Mouse (Mus musculus): Measurements from ENCODE around the gene Lgi4.

The Lgi4 gene

DNA sequence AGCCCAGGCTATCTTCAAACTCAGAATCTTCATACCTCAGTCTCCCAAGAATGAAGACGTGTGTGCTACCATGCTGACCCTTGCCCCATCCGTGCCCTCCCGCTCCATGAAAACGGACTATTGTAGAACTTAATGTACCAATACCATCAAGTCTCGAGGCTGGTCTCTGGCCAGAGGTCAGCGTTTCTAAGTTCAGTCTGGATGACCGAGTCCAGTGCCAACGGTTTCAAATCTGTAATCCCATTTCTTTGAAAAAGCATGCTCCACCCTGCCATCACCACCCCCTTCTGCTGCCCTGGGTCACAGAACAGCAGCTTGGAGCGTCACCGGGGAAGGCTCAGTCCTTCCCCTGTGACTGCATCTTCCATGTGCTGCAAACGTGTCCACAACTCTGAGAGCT lies 48.6 kb downstream of the Lgi4 start:
- DNase-seq (ENCODE audit: low spot score) = no peak

DNA sequence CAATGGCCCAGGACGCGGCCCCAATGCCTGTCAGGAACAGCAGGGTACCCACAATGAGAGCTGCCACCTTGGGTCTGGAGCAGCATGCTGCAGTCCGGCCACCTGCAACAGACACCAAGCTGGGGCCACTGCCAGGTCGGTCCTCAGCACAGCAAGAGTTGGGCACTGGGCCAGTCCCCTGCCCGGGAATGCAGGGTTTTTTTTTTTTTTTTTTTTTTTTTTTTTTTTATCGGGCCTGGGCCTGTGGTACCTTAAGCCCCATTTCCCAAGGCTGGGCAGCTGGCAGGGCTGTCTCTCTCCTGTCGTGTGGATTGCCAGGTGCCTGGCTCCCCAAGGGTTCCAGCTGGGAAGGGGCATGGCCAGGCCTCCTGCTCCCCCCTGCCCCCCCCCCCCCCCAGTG lies 49.9 kb downstream of the Lgi4 start:
- peak; percentile 36 for DNase-seq (ENCODE audit: low spot score)

DNA sequence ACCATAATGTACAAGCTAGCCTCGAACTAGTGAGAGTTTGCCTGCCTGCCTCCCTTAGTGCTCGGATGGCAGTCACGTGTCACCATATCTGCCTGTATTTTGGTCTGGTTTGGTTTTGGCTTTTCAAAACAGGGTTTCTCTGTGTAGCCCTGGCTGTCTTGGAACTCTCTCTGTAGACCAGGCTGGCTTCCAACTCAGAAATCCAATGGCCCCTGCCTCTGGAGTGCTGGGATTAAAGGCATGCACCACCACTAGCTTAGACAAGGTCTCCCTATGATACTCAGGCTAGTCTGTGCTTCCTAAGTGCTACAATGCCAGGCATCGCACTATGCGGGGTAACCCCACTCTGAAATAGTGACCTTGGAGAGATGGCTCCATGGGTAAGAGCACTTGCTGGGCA lies 50.7 kb downstream of the Lgi4 start:
- no peak for DNase-seq (ENCODE audit: low spot score)

DNA sequence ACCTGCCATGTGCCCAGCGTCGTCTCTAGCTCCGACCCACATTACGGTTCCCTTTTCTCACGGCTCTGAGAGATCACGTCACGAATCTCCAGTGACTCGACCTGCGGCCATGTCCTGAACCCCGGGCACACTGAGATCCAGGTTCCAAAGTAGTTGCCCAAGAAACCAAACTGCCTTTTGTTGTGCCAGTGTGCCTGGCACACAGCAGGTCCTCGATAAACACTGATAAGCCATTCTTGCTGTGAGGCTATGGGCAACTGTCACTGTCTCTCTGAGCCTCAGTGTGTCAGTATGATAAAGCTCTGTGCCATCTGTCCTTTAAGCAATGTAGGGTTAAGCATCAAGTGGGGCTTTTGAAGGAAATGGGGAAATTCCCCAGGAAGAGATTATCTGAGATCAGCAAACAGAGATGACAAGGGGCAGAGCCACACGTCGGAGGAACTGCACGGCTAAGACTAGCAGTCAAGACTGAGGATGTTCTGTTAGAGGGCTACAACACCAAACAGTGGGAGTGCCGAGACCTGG lies 51.8 kb downstream of the Lgi4 start:
- no peak for DNase-seq (ENCODE audit: low spot score)

DNA sequence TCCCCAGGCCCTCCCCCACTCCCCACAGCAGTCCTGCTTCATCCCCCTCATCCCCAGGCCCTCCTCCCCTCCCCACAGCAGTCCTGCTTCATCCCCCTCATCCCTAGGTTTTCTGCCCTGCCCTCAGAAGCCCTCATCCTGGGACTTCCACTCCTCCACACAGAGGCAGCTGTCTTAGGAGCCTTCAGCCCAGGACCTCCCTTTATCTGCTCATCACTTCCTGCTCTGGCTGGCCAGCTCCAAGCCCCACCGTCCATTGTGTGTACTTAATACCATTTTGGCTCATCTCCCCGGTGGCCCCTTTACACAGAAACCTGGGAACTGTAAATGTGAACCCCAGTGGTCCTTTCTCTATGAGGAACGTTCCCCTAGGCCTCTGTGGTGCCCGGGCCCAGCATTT lies 52.9 kb downstream of the Lgi4 start:
- no peak for DNase-seq (ENCODE audit: low spot score)

DNA sequence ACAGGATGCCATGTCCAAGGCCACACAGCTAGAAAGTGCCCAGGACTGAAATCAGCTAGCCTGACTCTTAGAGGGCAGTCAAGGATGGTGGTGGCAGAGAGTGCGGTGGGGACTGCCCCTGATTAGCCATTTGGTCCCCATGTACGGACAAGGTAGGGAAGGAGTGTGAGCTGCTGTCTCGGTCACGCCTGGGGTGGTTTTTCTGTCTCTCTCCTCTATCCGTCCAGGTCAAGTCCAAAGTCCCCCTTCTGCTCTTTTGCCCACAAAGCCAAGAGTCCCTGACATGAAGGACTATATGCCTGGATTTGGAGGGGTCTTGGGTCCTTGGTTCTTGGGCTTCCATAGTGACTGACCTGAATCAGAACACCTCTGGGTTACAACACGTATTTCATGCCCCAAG lies 54.7 kb downstream of the Lgi4 start:
- no peak for DNase-seq (ENCODE audit: low spot score)

DNA sequence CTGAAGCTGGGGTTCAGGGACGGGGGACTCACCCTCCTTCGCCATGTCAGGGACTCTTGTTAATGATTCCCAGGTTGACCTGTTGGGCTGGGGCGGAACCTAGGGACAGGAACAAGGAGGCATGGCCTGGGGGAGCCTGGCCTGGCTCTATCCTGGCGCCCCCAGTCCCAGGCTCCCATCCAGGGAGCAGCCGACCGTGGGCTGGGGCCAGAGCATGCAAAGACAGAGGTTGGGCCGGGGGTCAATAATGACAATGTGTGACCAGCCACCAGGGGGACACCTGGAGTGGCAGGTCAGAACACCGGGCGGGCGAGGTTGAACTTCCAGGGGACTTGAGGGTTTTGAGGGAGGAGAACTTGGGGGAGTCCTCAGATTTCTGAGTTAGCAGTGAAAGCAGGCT lies 55.5 kb downstream of the Lgi4 start:
- no peak for DNase-seq (ENCODE audit: low spot score)

DNA sequence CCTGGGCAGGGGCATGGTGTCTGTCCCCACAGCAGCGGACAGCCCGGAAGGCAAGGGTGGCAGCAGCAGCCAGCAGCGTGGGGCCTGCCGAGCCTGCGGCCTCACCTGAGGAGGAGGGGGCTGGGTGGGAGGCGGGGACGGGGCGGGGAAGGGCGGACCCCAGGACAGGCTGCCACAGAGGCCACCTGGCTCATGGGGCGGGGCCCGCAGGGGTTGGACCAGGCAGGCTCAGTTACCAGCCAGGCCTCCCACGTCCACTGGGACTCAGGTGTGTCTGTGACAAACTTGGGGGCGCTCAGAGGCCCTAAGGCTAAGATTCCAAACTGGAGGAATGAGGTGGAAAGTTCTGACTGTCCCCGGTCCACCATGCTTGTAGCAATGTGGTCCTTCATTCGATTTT lies 56.0 kb downstream of the Lgi4 start, which contains the start of gene Hpn:
Hpn (minus strand) TSS at position 109 of the 400 bp plus-strand sequence.
- DNase-seq (ENCODE audit: low spot score) = no peak

DNA sequence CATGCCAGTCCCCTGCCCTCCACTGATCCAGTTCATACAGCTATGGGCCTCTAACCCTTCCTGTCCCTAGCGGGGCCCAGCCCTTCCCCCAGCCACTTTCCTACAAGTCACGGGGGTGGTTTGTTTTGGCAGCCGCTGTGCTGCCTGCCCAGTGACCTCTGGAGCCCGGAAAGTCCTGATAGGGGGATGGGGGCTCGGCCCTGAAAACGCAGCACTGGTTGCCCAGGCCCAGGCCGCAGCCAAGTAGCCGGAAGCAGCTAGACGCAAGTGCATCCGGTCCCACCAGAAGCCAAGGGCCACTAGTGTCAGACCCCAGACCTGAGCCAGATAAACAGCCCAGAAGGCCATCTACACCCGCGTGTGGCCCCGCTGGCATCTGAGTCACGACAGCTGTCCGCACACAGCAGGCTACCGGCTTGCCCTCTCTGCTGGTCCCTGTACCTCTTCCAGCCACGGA lies 56.5 kb downstream of the Lgi4 start:
- DNase-seq (ENCODE audit: low spot score) = peak; percentile 69

DNA sequence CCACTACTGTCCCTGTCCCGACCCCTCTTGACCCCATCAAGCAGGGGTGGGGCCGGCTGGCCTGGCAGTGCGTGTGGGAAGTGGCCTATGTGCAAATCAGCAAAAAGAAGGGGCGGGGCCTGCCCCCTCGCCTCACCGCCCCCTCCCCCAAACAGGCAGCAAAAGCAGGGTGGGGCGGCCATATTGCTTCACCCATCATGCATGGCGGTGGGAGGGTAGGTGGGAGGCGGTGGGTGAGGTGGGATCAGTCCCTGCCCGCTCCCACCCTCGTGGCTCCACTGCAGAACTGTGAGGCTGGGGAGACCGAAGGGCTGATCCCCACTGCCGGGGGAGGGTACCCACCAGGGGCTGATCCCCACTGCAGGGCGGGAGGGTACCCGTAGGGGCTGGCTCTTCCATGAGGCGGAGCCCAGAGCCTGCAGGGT lies 57.6 kb downstream of the Lgi4 start:
- no peak for DNase-seq (ENCODE audit: low spot score)

DNA sequence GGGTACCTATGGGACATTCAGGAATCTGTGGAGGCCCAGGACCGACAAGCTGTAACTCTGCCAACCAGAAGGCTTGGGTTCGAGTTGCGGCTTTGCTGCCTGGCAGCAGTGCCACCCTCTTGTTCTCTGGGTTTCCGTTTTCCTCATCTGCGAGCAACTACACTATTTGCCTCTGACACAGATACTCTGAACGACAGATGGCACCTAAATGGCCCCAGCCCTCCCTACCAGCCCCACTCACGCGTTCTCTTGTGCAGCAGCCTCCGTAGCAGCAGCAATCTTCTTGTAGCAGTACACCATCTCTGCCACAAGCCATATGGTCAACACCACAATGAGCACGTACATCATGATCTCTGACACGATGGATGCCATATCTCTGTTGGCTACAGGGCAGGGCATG lies 58.3 kb downstream of the Lgi4 start:
- DNase-seq (ENCODE audit: low spot score) = no peak

DNA sequence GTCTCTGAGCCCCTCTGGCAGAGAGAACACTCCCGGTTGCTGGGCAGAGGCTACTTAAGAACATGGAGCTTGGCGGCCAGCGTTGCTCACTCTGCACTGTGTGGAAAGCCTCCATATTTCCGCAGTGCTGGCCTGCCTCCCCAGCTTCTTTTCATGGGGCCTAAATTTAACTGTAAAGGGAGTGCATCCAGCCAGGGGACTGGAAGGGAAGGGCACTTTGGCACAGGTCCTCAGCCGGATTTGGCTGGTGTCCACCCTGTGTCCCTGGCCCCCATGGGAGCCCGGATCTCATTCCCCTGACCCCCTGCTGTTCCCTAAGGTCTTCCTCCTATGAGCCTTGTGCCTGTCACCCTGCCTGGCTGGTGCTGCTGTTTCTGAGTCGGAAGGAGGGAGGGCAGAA lies 59.3 kb downstream of the Lgi4 start:
- no peak for DNase-seq (ENCODE audit: low spot score)

DNA sequence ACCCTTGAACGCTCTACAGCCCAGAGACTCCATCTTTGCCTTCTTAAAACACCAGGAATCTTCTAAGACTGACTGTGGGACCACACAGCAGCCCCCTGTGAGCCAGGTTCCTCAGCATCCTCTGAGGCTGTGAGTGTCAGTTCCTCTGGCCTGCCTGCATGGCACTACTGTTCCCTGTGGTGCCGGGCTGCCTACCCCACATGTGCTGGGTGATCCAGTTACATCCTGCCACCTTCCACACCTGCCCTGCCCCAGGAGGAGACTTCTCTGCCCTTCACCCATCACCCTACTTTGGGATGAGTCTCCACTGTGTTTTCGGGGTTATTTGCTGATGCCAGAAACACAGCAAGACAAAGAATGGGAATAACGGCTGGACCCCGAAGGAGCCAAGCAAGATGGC lies 60.4 kb downstream of the Lgi4 start:
- no peak for DNase-seq (ENCODE audit: low spot score)
